Mouse (Mus musculus) limb, embryonic 11.5 days (tissue): ENCODE measurements around the gene Pdcd11. TPM values are rescaled to one million over a fixed set of nuclear protein-coding genes. Genes with fewer than 3 reads are reported as not detected.

Experiments
- ATAC-seq: fragments of 200-750 bp; cut with Nextera tagmentation; 2 replicates; pipeline ENCODE4 v1.8.0; 2017; ENCODE audit warnings: low read depth; ENCODE audit not compliant: insufficient number of reproducible peaks, low FRiP score, low TSS enrichment
- DNase-seq: peaks from one replicate; pipeline ENCODE4 v3.0.0-alpha.2; 2015; ENCODE audit warnings: low spot score
- H3K27ac ChIP-seq: fragments of 300-500 bp; sonication (generic); replicated peaks from 2 replicates; pipeline ENCODE4 v1.5.1; 2014; ENCODE audit warnings: low read depth, mild to moderate bottlenecking, low read length
- H3K27me3 ChIP-seq: fragments of 300-500 bp; sonication (generic); 2 replicates; pipeline ENCODE4 v1.6.1; 2014; ENCODE audit warnings: mild to moderate bottlenecking, low read length, mixed read lengths; ENCODE audit not compliant: control insufficient read depth, insufficient read depth
- H3K36me3 ChIP-seq: fragments of 300-500 bp; sonication (generic); 2 replicates; pipeline ENCODE4 v1.6.1; 2014; ENCODE audit warnings: mild to moderate bottlenecking, low read length, moderate library complexity, mixed read lengths; ENCODE audit not compliant: control insufficient read depth, insufficient read depth
- H3K4me1 ChIP-seq: fragments of 300-500 bp; sonication (generic); 2 replicates; pipeline ENCODE4 v1.6.1; 2014; ENCODE audit warnings: low read length, mixed read lengths; ENCODE audit not compliant: control insufficient read depth, insufficient read depth
- H3K4me2 ChIP-seq: fragments of 300-500 bp; sonication (generic); 2 replicates; pipeline ENCODE4 v1.6.1; 2014; ENCODE audit warnings: low read depth, mild to moderate bottlenecking, moderate library complexity; ENCODE audit not compliant: severe bottlenecking
- H3K4me3 ChIP-seq: fragments of 300-500 bp; sonication (generic); 2 replicates; pipeline ENCODE4 v1.5.1; 2014; ENCODE audit warnings: low read depth, low read length
- H3K9ac ChIP-seq: fragments of 300-500 bp; sonication (generic); 2 replicates; pipeline ENCODE4 v1.6.1; 2014; ENCODE audit warnings: mild to moderate bottlenecking, low read length
- H3K9me3 ChIP-seq: fragments of 300-500 bp; sonication (generic); 2 replicates; pipeline ENCODE4 v1.6.1; 2016; ENCODE audit warnings: low read length; ENCODE audit not compliant: control insufficient read depth
- WGBS: fragments of 180-500 bp; shearing (Covaris S2); extraction: QIAGEN DNeasy Blood & Tissue Kit; methylation state at CpG from one replicate; pipeline ENCODE4 v1.1.7; 2014; 5-methylcytosine and 5-hydroxymethylcytosine counted together
- polyA plus RNA-seq: library from polyadenylated mRNA; unstranded; fragments of >200 nt; fragmentation: Nextera tagmentation; extraction: Ambion mirVana; gene quantifications from 2 replicates; pipeline ENCODE4 v1.2.1, GENCODE M21; 2014

Pdcd11 gene
- polyA plus RNA-seq, 1 experiment from 2014 or later = 11.0 TPM

DNA sequence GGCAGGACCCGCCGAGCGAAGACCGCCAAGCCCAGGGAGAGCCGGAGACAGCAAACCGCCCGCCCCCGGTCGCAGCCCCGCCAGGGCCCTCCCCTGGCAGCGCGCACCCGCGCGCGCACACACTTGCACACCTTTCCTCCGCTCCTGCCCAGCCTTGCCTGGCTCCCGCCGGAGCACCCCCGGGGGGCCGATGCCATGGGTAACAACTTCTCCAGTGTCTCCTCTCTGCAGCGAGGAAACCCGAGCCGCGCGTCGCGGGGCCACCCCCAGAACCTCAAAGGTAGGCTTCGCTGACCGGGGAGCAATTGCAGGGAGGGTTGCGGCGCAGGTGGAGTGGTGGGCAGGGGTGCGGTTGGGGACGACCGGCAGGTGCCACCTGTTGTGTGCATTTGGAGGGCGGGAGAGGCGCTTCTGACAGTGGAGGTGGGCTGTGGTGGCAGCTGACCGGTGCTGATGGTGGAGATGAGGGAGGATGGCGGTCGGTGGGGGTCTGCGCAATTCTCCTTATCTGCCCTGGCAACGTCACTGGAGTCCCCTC, 88.8 kb downstream of the Pdcd11 start:
- H3K4me1 ChIP-seq = peaks cover 8% of the 10 kb centered on the region; the same call in 1 of the 2 replicates
- H3K4me3 ChIP-seq = peak overlapping the region; percentile 63
- no peak overlapping the region for H3K27ac ChIP-seq
- H3K36me3 ChIP-seq = no peaks in the 10 kb centered on the region
- H3K9ac ChIP-seq = peak overlapping the region; percentile 63
- WGBS = under 1% methylated on average over 38 of the region's 42 CpGs
- peaks cover 20% of the 10 kb centered on the region for H3K27me3 ChIP-seq
- ATAC-seq = no peak
- DNase-seq = peak; percentile 63
- no peaks in the 10 kb centered on the region for H3K9me3 ChIP-seq
- H3K4me2 ChIP-seq = peak overlapping the region; percentile 100

DNA sequence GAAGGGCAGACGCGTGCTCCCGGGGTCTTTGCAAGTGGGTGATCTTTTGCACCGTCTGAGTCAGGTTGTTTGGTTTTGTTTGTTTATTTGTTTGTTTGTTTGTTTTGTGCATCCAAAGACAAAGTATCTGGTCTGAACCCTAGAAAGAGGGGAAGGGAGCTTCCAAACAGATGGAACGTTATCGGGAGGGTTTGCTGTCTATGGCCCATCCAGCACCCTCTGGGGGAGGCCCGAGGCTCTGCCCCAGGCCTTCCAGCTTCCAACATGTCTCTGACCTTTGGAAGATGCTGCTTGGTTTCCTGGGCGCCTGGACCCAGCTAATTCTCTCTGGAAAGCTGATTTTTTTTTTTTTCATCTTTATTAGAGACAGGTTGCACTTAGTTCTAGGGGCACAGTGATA, 89.4 kb downstream of the Pdcd11 start:
- Histone ChIP-seq H3K9ac (no peak overlapping the region), H3K27me3 (peaks cover 20% of the 10 kb centered on the region), H3K36me3 (no peaks in the 10 kb centered on the region), H3K27ac (no peak overlapping the region), H3K4me2 (peak overlapping the region; percentile 100), H3K4me1 (peaks cover 8% of the 10 kb centered on the region; the same call in 1 of the 2 replicates), H3K9me3 (no peaks in the 10 kb centered on the region), H3K4me3 (no peak overlapping the region)
- DNase-seq (no peak), ATAC-seq (no peak)
- WGBS = 18% methylated on average over 8 of the region's 8 CpGs

Other genes with a start within 250 kb of the Pdcd11 start
- 0.35 and 0.44 TPM in 2 replicates for gene Ina, start 76.1 kb upstream of the Pdcd11 start, polyA plus RNA-seq
- 75.2 and 94.6 TPM in 2 replicates for gene Nt5c2, start 75.6 kb upstream of the Pdcd11 start, polyA plus RNA-seq
- 36.5 and 38.9 TPM in 2 replicates for gene Pcgf6, start 39.9 kb upstream of the Pdcd11 start, polyA plus RNA-seq
- gene Taf5, start 23.0 kb upstream of the Pdcd11 start, polyA plus RNA-seq = 11.8 and 12.3 TPM in 2 replicates
- gene Usmg5, start 121 bp upstream of the Pdcd11 start, polyA plus RNA-seq = 1,237 and 1,330 TPM in 2 replicates
- gene Calhm2, start 47.5 kb downstream of the Pdcd11 start, polyA plus RNA-seq = 1.1 and 1.6 TPM in 2 replicates
- not detected in 2 replicates for gene Calhm1, start 53.5 kb downstream of the Pdcd11 start, polyA plus RNA-seq
- not detected in 2 replicates for gene Calhm3, start 67.0 kb downstream of the Pdcd11 start, polyA plus RNA-seq
- 5.0 and 6.1 TPM in 2 replicates for gene Neurl1a, start 88.1 kb downstream of the Pdcd11 start, polyA plus RNA-seq